8 mouse cellular contexts compared by ENCODE assay signal in genomic region chr17:24151382-24151781, GRCm38 (mm10). TPM values are rescaled to one million over a fixed set of nuclear protein-coding genes. Genes with fewer than 3 reads are reported as not detected.
DNase-seq lines count a peak whose midpoint lies in the region; ATAC-seq and TF ChIP-seq lines count a peak whose summit lies in the region.

No protein-coding gene starts in this region.

- ATAC-seq in kidney, postnatal 0 days (replicated peaks; ENCODE audit: low FRiP score, low read depth): no peak
- no peak for ATAC-seq in embryonic facial prominence, embryonic 15.5 days (ENCODE audit: insufficient number of reproducible peaks, low FRiP score, low TSS enrichment, low read depth)
- no peak for ATAC-seq in neural tube, embryonic 12.5 days (ENCODE audit: low FRiP score, low read depth)

- no peak overlapping the region for H3K27ac ChIP-seq in kidney, postnatal 0 days
- H3K27ac ChIP-seq in kidney, adult 2 months (ENCODE audit: insufficient read depth, low read depth, low read length): no peak overlapping the region
- H3K27ac ChIP-seq in embryonic facial prominence, embryonic 15.5 days (replicated peaks): peak overlapping the region; percentile 65
- peak overlapping the region; percentile 68; the same call in 1 of the 2 replicates for H3K27ac ChIP-seq in limb, embryonic 10.5 days
- no peak overlapping the region for H3K27ac ChIP-seq in neural tube, embryonic 12.5 days
- no peak overlapping the region for H3K27ac ChIP-seq in cerebellum, adult 2 months (ENCODE audit: insufficient read depth, low read length)

- 8% methylated on average over 7 of the region's 7 CpGs for WGBS in kidney, postnatal 0 days
- 12% methylated on average over 7 of the region's 7 CpGs for WGBS in kidney, adult 2 months
- 8% methylated on average over 7 of the region's 7 CpGs for WGBS in embryonic facial prominence, embryonic 15.5 days
- 18% methylated on average over 7 of the region's 7 CpGs for WGBS in limb, embryonic 10.5 days
- WGBS in neural tube, embryonic 12.5 days: 10% methylated on average over 7 of the region's 7 CpGs
- 17% methylated on average over 7 of the region's 7 CpGs for WGBS in cerebellum, adult 2 months

- TF ChIP-seq POLR2A in kidney, adult 2 months (IDR thresholded peaks at IDR 0.05; ENCODE audit: low read depth, low read length): no peak
- TF ChIP-seq POLR2A in cerebellum, adult 2 months (IDR thresholded peaks at IDR 0.05; ENCODE audit: borderline replicate concordance, insufficient read depth, low read length): no peak

- H3K9ac ChIP-seq in kidney, postnatal 0 days (ENCODE audit: low read depth, low read length): peak overlapping the region; percentile 43; the same call in 1 of the 2 replicates
- 0 out of 2 replicates have a peak overlapping the region, but pooled peaks have one; percentile 31 for H3K9ac ChIP-seq in embryonic facial prominence, embryonic 15.5 days
- no peak overlapping the region for H3K9ac ChIP-seq in neural tube, embryonic 12.5 days

- H3K4me1 ChIP-seq in kidney, postnatal 0 days (replicated peaks; ENCODE audit: insufficient read depth, low read length): no peaks in the 10 kb centered on the region
- H3K4me1 ChIP-seq in kidney, adult 2 months (ENCODE audit: control insufficient read depth, insufficient read depth, low read length): peaks cover 9% of the 10 kb centered on the region
- peaks cover 13% of the 10 kb centered on the region for H3K4me1 ChIP-seq in embryonic facial prominence, embryonic 15.5 days
- H3K4me1 ChIP-seq in limb, embryonic 10.5 days: peaks cover 14% of the 10 kb centered on the region
- peaks cover 8% of the 10 kb centered on the region; the same call in 1 of the 2 replicates for H3K4me1 ChIP-seq in neural tube, embryonic 12.5 days
- H3K4me1 ChIP-seq in cerebellum, adult 2 months (ENCODE audit: control insufficient read depth, insufficient read depth, low read length): peaks cover 4% of the 10 kb centered on the region; the same call in 1 of the 2 replicates

- H3K4me2 ChIP-seq in kidney, postnatal 0 days (ENCODE audit: low read length): peak overlapping the region; percentile 68
- peak overlapping the region; percentile 80 for H3K4me2 ChIP-seq in embryonic facial prominence, embryonic 15.5 days (replicated peaks)
- peak overlapping the region; percentile 66; the same call in 1 of the 2 replicates for H3K4me2 ChIP-seq in neural tube, embryonic 12.5 days (replicated peaks)

- no peaks in the 10 kb centered on the region for H3K27me3 ChIP-seq in kidney, postnatal 0 days (ENCODE audit: insufficient read depth, low read length)
- no peaks in the 10 kb centered on the region for H3K27me3 ChIP-seq in kidney, adult 2 months (replicated peaks; ENCODE audit: control insufficient read depth, insufficient read depth, low read length)
- no peaks in the 10 kb centered on the region for H3K27me3 ChIP-seq in embryonic facial prominence, embryonic 15.5 days
- no peaks in the 10 kb centered on the region for H3K27me3 ChIP-seq in limb, embryonic 10.5 days (ENCODE audit: low read depth, poor library complexity, severe bottlenecking)
- H3K27me3 ChIP-seq in neural tube, embryonic 12.5 days (replicated peaks): no peaks in the 10 kb centered on the region
- H3K27me3 ChIP-seq in cerebellum, adult 2 months (ENCODE audit: control insufficient read depth, insufficient read depth, low read length): no peaks in the 10 kb centered on the region

- TF ChIP-seq CTCF in kidney, postnatal 0 days (IDR thresholded peaks at IDR 0.05; ENCODE audit: low read depth): no peak
- TF ChIP-seq CTCF in kidney, adult 2 months (conservative IDR thresholded peaks at IDR 0.05; ENCODE audit: insufficient read depth, insufficient read length, low read depth, low read length): no peak
- no peak for TF ChIP-seq CTCF in cerebellum, adult 2 months (IDR thresholded peaks at IDR 0.05; ENCODE audit: borderline replicate concordance, insufficient read depth, low read depth, low read length)

- H3K9me3 ChIP-seq in kidney, postnatal 0 days (replicated peaks; ENCODE audit: low read length): no peaks in the 10 kb centered on the region
- H3K9me3 ChIP-seq in embryonic facial prominence, embryonic 15.5 days (replicated peaks): no peaks in the 10 kb centered on the region
- no peaks in the 10 kb centered on the region for H3K9me3 ChIP-seq in limb, embryonic 10.5 days (replicated peaks)
- H3K9me3 ChIP-seq in neural tube, embryonic 12.5 days: no peaks in the 10 kb centered on the region

- H3K4me3 ChIP-seq in kidney, postnatal 0 days (replicated peaks; ENCODE audit: low read depth, low read length): peak overlapping the region; percentile 30
- no peak overlapping the region for H3K4me3 ChIP-seq in kidney, adult 2 months (ENCODE audit: insufficient read depth, low read depth, low read length)
- peak overlapping the region; percentile 47 for H3K4me3 ChIP-seq in embryonic facial prominence, embryonic 15.5 days (replicated peaks)
- H3K4me3 ChIP-seq in limb, embryonic 10.5 days: peak overlapping the region; percentile 53
- no peak overlapping the region for H3K4me3 ChIP-seq in neural tube, embryonic 12.5 days
- no peak overlapping the region for H3K4me3 ChIP-seq in cerebellum, adult 2 months (replicated peaks; ENCODE audit: insufficient read depth, low read depth, low read length)

- H3K36me3 ChIP-seq in kidney, postnatal 0 days (ENCODE audit: insufficient read depth, low read length): 0 out of 2 replicates have a peak, but pooled peaks cover 3% of the 10 kb centered on the region
- H3K36me3 ChIP-seq in kidney, adult 2 months (ENCODE audit: control insufficient read depth, insufficient read depth, low read length): no peaks in the 10 kb centered on the region
- no peaks in the 10 kb centered on the region for H3K36me3 ChIP-seq in embryonic facial prominence, embryonic 15.5 days
- H3K36me3 ChIP-seq in limb, embryonic 10.5 days: peaks cover 15% of the 10 kb centered on the region
- H3K36me3 ChIP-seq in neural tube, embryonic 12.5 days: 0 out of 2 replicates have a peak, but pooled peaks cover 4% of the 10 kb centered on the region

- no peak for DNase-seq in kidney, postnatal 0 days (ENCODE audit: low spot score)
- DNase-seq in kidney, adult 2 months: no peak
- no peak for DNase-seq in limb, embryonic 10.5 days (ENCODE audit: low spot score)
- DNase-seq in cerebellum, adult 2 months: no peak
- DNase-seq in spleen, postnatal 36 days (ENCODE audit: low spot score in 2 of 2): no peak
- DNase-seq in cerebellum, postnatal 4 days (ENCODE audit: low spot score in 2 of 2): no peak

RNA-seq across cellular contexts. Expression of gene Pdpk1, which starts 0.7 kb away (rescaled TPM):
- 28.7 and 29.4 TPM in 2 replicates for polyA plus RNA-seq in kidney, postnatal 0 days (2015; fragmentation: Nextera tagmentation; extraction: Ambion mirVana)
- polyA plus RNA-seq in kidney, adult 2 months (2012; rRNA removed): 17.1 and 19.4 TPM in 2 replicates
- 39.2 and 40.1 TPM in 2 replicates for polyA plus RNA-seq in embryonic facial prominence, embryonic 15.5 days (2015; fragmentation: Nextera tagmentation; extraction: Ambion mirVana)
- polyA plus RNA-seq in limb, embryonic 10.5 days (2016; fragmentation: Nextera tagmentation; extraction: Ambion mirVana): 29.7 and 32.1 TPM in 2 replicates
- polyA plus RNA-seq in neural tube, embryonic 12.5 days (2016; fragmentation: Nextera tagmentation; extraction: Ambion mirVana): 53.4 and 58.4 TPM in 2 replicates
- polyA plus RNA-seq in cerebellum, adult 2 months (2012; rRNA removed): 39.9 and 41.5 TPM in 2 replicates

RNA-seq across cellular contexts. Expression of gene Amdhd2, which starts 12.2 kb away (rescaled TPM):
- polyA plus RNA-seq in kidney, postnatal 0 days (2015; fragmentation: Nextera tagmentation; extraction: Ambion mirVana): 47.9 and 52.5 TPM in 2 replicates
- 124 and 136 TPM in 2 replicates for polyA plus RNA-seq in kidney, adult 2 months (2012; rRNA removed)
- polyA plus RNA-seq in embryonic facial prominence, embryonic 15.5 days (2015; fragmentation: Nextera tagmentation; extraction: Ambion mirVana): 35.3 and 37.5 TPM in 2 replicates
- 49.1 and 49.5 TPM in 2 replicates for polyA plus RNA-seq in limb, embryonic 10.5 days (2016; fragmentation: Nextera tagmentation; extraction: Ambion mirVana)
- 36.0 and 41.2 TPM in 2 replicates for polyA plus RNA-seq in neural tube, embryonic 12.5 days (2016; fragmentation: Nextera tagmentation; extraction: Ambion mirVana)
- 37.0 and 40.1 TPM in 2 replicates for polyA plus RNA-seq in cerebellum, adult 2 months (2012; rRNA removed)

RNA-seq across cellular contexts. Expression of gene Atp6v0c, which starts 18.1 kb away (rescaled TPM):
- 974 and 1,011 TPM in 2 replicates for polyA plus RNA-seq in kidney, postnatal 0 days (2015; fragmentation: Nextera tagmentation; extraction: Ambion mirVana)
- polyA plus RNA-seq in kidney, adult 2 months (2012; rRNA removed): 2,489 and 2,561 TPM in 2 replicates
- 539 and 547 TPM in 2 replicates for polyA plus RNA-seq in embryonic facial prominence, embryonic 15.5 days (2015; fragmentation: Nextera tagmentation; extraction: Ambion mirVana)
- 414 and 422 TPM in 2 replicates for polyA plus RNA-seq in limb, embryonic 10.5 days (2016; fragmentation: Nextera tagmentation; extraction: Ambion mirVana)
- polyA plus RNA-seq in neural tube, embryonic 12.5 days (2016; fragmentation: Nextera tagmentation; extraction: Ambion mirVana): 671 and 684 TPM in 2 replicates
- polyA plus RNA-seq in cerebellum, adult 2 months (2012; rRNA removed): 2,309 TPM in 2 replicates

RNA-seq across cellular contexts. Expression of gene Tbc1d24, which starts 54.0 kb away (rescaled TPM):
- 2.3 and 2.5 TPM in 2 replicates for polyA plus RNA-seq in kidney, postnatal 0 days (2015; fragmentation: Nextera tagmentation; extraction: Ambion mirVana)
- polyA plus RNA-seq in kidney, adult 2 months (2012; rRNA removed): 14.4 and 15.0 TPM in 2 replicates
- 5.5 and 8.6 TPM in 2 replicates for polyA plus RNA-seq in embryonic facial prominence, embryonic 15.5 days (2015; fragmentation: Nextera tagmentation; extraction: Ambion mirVana)
- 3.9 and 8.7 TPM in 2 replicates for polyA plus RNA-seq in limb, embryonic 10.5 days (2016; fragmentation: Nextera tagmentation; extraction: Ambion mirVana)
- polyA plus RNA-seq in neural tube, embryonic 12.5 days (2016; fragmentation: Nextera tagmentation; extraction: Ambion mirVana): 12.4 and 13.0 TPM in 2 replicates
- 45.6 and 50.3 TPM in 2 replicates for polyA plus RNA-seq in cerebellum, adult 2 months (2012; rRNA removed)

RNA-seq across cellular contexts. Expression of gene Ntn3, which starts 57.9 kb away (rescaled TPM):
- polyA plus RNA-seq in kidney, postnatal 0 days (2015; fragmentation: Nextera tagmentation; extraction: Ambion mirVana): 2.7 and 4.0 TPM in 2 replicates
- polyA plus RNA-seq in kidney, adult 2 months (2012; rRNA removed): 0.72 and 1.2 TPM in 2 replicates
- polyA plus RNA-seq in embryonic facial prominence, embryonic 15.5 days (2015; fragmentation: Nextera tagmentation; extraction: Ambion mirVana): 10.5 and 11.0 TPM in 2 replicates
- 6.7 and 10.7 TPM in 2 replicates for polyA plus RNA-seq in limb, embryonic 10.5 days (2016; fragmentation: Nextera tagmentation; extraction: Ambion mirVana)
- polyA plus RNA-seq in neural tube, embryonic 12.5 days (2016; fragmentation: Nextera tagmentation; extraction: Ambion mirVana): 9.0 and 10.6 TPM in 2 replicates
- 3.8 and 4.5 TPM in 2 replicates for polyA plus RNA-seq in cerebellum, adult 2 months (2012; rRNA removed)

Comparison
In these comparisons a context has a peak if more than half of its experiments do, and no peak if none do; other contexts are left out.
1. H3K4me3 ChIP-seq: peak in kidney, postnatal 0 days (single experiment), embryonic facial prominence, embryonic 15.5 days (single experiment) and limb, embryonic 10.5 days (single experiment); none in kidney, adult 2 months (single experiment), neural tube, embryonic 12.5 days (single experiment) and cerebellum, adult 2 months (single experiment).
2. H3K27ac ChIP-seq: peak in embryonic facial prominence, embryonic 15.5 days (single experiment) and limb, embryonic 10.5 days (single experiment); none in kidney, postnatal 0 days (single experiment), kidney, adult 2 months (single experiment), neural tube, embryonic 12.5 days (single experiment) and cerebellum, adult 2 months (single experiment).
3. Peak in every context shown above with its lines, with median percentiles within 50 percentile points of each other: H3K4me2 ChIP-seq.